Mouse (Mus musculus) olfactory bulb, adult 2 months (tissue): ENCODE measurements at regions not wholly inside any gene's neighbourhood (a gene's known extent, or its start where the extent isn't known, plus 50 kb on each side); places are given as distances from the start of the nearest gene placed in this dataset.
"Not testable (repeated sequence)": the region's sequence is repeated elsewhere in the genome, so short reads cannot be mapped to it uniquely, and the experiment has no call there.

Source experiments
- CTCF ChIP-seq: fragments of 200-500 bp; IDR thresholded peaks from 2 replicates; pipeline ENCODE4 v1.5.1; 2012; ENCODE audit warnings: low read depth, mild to moderate bottlenecking, low read length, moderate library complexity; ENCODE audit not compliant: insufficient read depth
- POLR2A ChIP-seq: fragments of 200-500 bp; IDR thresholded peaks from 2 replicates; pipeline ENCODE4 v1.6.1; 2012; ENCODE audit warnings: mild to moderate bottlenecking, low read depth, low read length, moderate library complexity; ENCODE audit not compliant: insufficient read depth

DNA sequence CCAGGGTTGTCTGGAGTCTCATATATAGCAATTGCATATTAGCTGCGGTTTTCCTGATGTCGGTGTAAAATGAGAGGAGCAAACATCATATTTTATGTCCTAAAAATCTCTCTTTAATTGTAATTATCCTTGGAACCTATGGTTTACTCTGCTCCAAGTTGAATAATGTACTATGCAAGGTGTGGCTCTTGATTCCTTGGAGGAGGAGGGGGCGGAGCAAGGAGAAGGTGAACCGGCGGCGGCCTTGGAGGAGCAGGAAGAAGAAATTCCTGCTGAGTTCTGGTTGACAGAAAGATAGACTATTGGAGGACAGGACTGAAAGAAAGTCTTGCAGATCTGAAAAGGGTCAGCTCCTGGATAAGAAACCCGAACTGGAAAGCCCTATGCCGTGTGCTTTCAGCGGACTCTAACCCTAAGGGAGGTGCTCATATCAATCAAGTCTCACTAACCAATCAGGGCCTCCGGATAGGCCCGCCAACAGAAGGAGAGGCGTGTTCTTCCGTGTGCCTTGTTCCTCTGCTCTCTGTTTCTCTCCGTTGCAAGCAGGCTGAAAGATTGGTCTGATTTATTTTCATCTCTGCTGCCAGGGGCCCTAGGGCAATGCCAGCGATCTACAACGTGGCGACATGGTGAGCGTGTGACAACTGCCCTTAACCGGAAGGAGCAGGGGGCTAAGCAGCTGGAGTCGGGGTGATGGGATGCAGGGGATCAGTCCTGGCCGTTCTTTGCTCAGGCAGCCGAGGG lies 114.1 kb upstream of the Zfp808 start:
- not testable (repeated sequence) for TF ChIP-seq CTCF, POLR2A
